Mouse (Mus musculus): ENCODE results near the gene Dgki. TPM values are rescaled to one million over a fixed set of nuclear protein-coding genes. Genes with fewer than 3 reads are reported as not detected.

Gene Dgki
- polyA plus RNA-seq, 1 experiment from 2014 or later, result 0.42 TPM

GRCm38 (mm10) chr6:36896656-36897055 lies 403.3 kb downstream of the Dgki start:
- 60% methylated on average over 2 of the region's 2 CpGs for WGBS
- Histone ChIP-seq H3K4me1 (replicated peaks; ENCODE audit: control insufficient read depth, insufficient read depth, low read length) (no peaks in the 10 kb centered on the region), H3K27me3 (replicated peaks; ENCODE audit: control insufficient read depth, insufficient read depth, low read length) (no peaks in the 10 kb centered on the region), H3K36me3 (ENCODE audit: control insufficient read depth, insufficient read depth) (no peaks in the 10 kb centered on the region), H3K4me3 (ENCODE audit: low read depth, low read length) (no peak overlapping the region), H3K4me2 (replicated peaks; ENCODE audit: low read depth) (no peak overlapping the region), H3K9ac (ENCODE audit: low read depth, low read length) (no peak overlapping the region), H3K9me3 (ENCODE audit: control insufficient read depth) (no peaks in the 10 kb centered on the region), H3K27ac (ENCODE audit: low read depth, low read length) (no peak overlapping the region)
- no peak for ATAC-seq
- TF ChIP-seq CTCF (IDR thresholded peaks at IDR 0.05; ENCODE audit: low read depth), result no peak

- H3K36me3 ChIP-seq (ENCODE audit: control insufficient read depth, insufficient read depth), result no peaks in the 10 kb centered on the region
- H3K4me2 ChIP-seq (replicated peaks; ENCODE audit: low read depth), result no peak overlapping the region
- 80% methylated on average over 5 of the region's 5 CpGs for WGBS
- H3K9ac ChIP-seq (ENCODE audit: low read depth, low read length), result no peak overlapping the region
- no peak for TF ChIP-seq CTCF (IDR thresholded peaks at IDR 0.05; ENCODE audit: low read depth)
- ATAC-seq, result no peak
- no peaks in the 10 kb centered on the region for H3K27me3 ChIP-seq (replicated peaks; ENCODE audit: control insufficient read depth, insufficient read depth, low read length)
- H3K9me3 ChIP-seq (ENCODE audit: control insufficient read depth), result no peaks in the 10 kb centered on the region
- H3K4me3 ChIP-seq (ENCODE audit: low read depth, low read length), result no peak overlapping the region
- H3K4me1 ChIP-seq (replicated peaks; ENCODE audit: control insufficient read depth, insufficient read depth, low read length), result no peaks in the 10 kb centered on the region
- H3K27ac ChIP-seq (ENCODE audit: low read depth, low read length), result no peak overlapping the region
These were observed 408.2 kb downstream of the Dgki start for GRCm38 (mm10) chr6:36891820-36892219.

GRCm38 (mm10) chr6:36890776-36891175 lies 409.2 kb downstream of the Dgki start:
- no peak overlapping the region for H3K27ac ChIP-seq (ENCODE audit: low read depth, low read length)
- no peak overlapping the region for H3K4me2 ChIP-seq (replicated peaks; ENCODE audit: low read depth)
- WGBS, result 55% methylated on average over 2 of the region's 2 CpGs
- no peaks in the 10 kb centered on the region for H3K36me3 ChIP-seq (ENCODE audit: control insufficient read depth, insufficient read depth)
- no peaks in the 10 kb centered on the region for H3K9me3 ChIP-seq (ENCODE audit: control insufficient read depth)
- H3K4me1 ChIP-seq (replicated peaks; ENCODE audit: control insufficient read depth, insufficient read depth, low read length), result no peaks in the 10 kb centered on the region
- H3K27me3 ChIP-seq (replicated peaks; ENCODE audit: control insufficient read depth, insufficient read depth, low read length), result no peaks in the 10 kb centered on the region
- no peak for ATAC-seq
- TF ChIP-seq CTCF (IDR thresholded peaks at IDR 0.05; ENCODE audit: low read depth), result no peak
- no peak overlapping the region for H3K4me3 ChIP-seq (ENCODE audit: low read depth, low read length)
- H3K9ac ChIP-seq (ENCODE audit: low read depth, low read length), result no peak overlapping the region

GRCm38 (mm10) chr6:36890296-36890695 lies 409.7 kb downstream of the Dgki start:
- Histone ChIP-seq H3K4me1 (replicated peaks; ENCODE audit: control insufficient read depth, insufficient read depth, low read length) (no peaks in the 10 kb centered on the region), H3K27me3 (replicated peaks; ENCODE audit: control insufficient read depth, insufficient read depth, low read length) (no peaks in the 10 kb centered on the region), H3K36me3 (ENCODE audit: control insufficient read depth, insufficient read depth) (no peaks in the 10 kb centered on the region), H3K4me2 (replicated peaks; ENCODE audit: low read depth) (no peak overlapping the region), H3K27ac (ENCODE audit: low read depth, low read length) (no peak overlapping the region), H3K9me3 (ENCODE audit: control insufficient read depth) (no peaks in the 10 kb centered on the region), H3K4me3 (ENCODE audit: low read depth, low read length) (no peak overlapping the region), H3K9ac (ENCODE audit: low read depth, low read length) (no peak overlapping the region)
- TF ChIP-seq CTCF (IDR thresholded peaks at IDR 0.05; ENCODE audit: low read depth), result no peak
- 18% methylated on average over 5 of the region's 5 CpGs for WGBS
- no peak for ATAC-seq

GRCm38 (mm10) chr6:36881309-36881708 lies 418.7 kb downstream of the Dgki start:
- Histone ChIP-seq H3K27ac (ENCODE audit: low read depth, low read length) (no peak overlapping the region), H3K36me3 (ENCODE audit: control insufficient read depth, insufficient read depth) (no peaks in the 10 kb centered on the region), H3K27me3 (replicated peaks; ENCODE audit: control insufficient read depth, insufficient read depth, low read length) (no peaks in the 10 kb centered on the region), H3K9ac (ENCODE audit: low read depth, low read length) (no peak overlapping the region), H3K4me2 (replicated peaks; ENCODE audit: low read depth) (no peak overlapping the region), H3K4me1 (replicated peaks; ENCODE audit: control insufficient read depth, insufficient read depth, low read length) (no peaks in the 10 kb centered on the region), H3K9me3 (ENCODE audit: control insufficient read depth) (no peaks in the 10 kb centered on the region), H3K4me3 (ENCODE audit: low read depth, low read length) (no peak overlapping the region)
- 78% methylated on average over 4 of the region's 4 CpGs for WGBS
- no peak for ATAC-seq
- TF ChIP-seq CTCF (IDR thresholded peaks at IDR 0.05; ENCODE audit: low read depth), result no peak

- Histone ChIP-seq H3K36me3 (ENCODE audit: control insufficient read depth, insufficient read depth) (no peaks in the 10 kb centered on the region), H3K27me3 (replicated peaks; ENCODE audit: control insufficient read depth, insufficient read depth, low read length) (no peaks in the 10 kb centered on the region), H3K4me1 (replicated peaks; ENCODE audit: control insufficient read depth, insufficient read depth, low read length) (no peaks in the 10 kb centered on the region), H3K27ac (ENCODE audit: low read depth, low read length) (no peak overlapping the region), H3K9ac (ENCODE audit: low read depth, low read length) (no peak overlapping the region), H3K9me3 (ENCODE audit: control insufficient read depth) (no peaks in the 10 kb centered on the region), H3K4me3 (ENCODE audit: low read depth, low read length) (no peak overlapping the region), H3K4me2 (replicated peaks; ENCODE audit: low read depth) (no peak overlapping the region)
- no peak for ATAC-seq
- no peak for TF ChIP-seq CTCF (IDR thresholded peaks at IDR 0.05; ENCODE audit: low read depth)
- 56% methylated on average over 7 of the region's 7 CpGs for WGBS
These were observed 419.2 kb downstream of the Dgki start for GRCm38 (mm10) chr6:36880643-36881263.

- Histone ChIP-seq H3K9me3 (ENCODE audit: control insufficient read depth) (no peaks in the 10 kb centered on the region), H3K36me3 (ENCODE audit: control insufficient read depth, insufficient read depth) (no peaks in the 10 kb centered on the region), H3K4me3 (ENCODE audit: low read depth, low read length) (no peak overlapping the region), H3K9ac (ENCODE audit: low read depth, low read length) (no peak overlapping the region), H3K27me3 (replicated peaks; ENCODE audit: control insufficient read depth, insufficient read depth, low read length) (no peaks in the 10 kb centered on the region), H3K4me2 (replicated peaks; ENCODE audit: low read depth) (no peak overlapping the region), H3K4me1 (replicated peaks; ENCODE audit: control insufficient read depth, insufficient read depth, low read length) (no peaks in the 10 kb centered on the region), H3K27ac (ENCODE audit: low read depth, low read length) (no peak overlapping the region)
- WGBS, result 61% methylated on average over 4 of the region's 4 CpGs
- no peak for TF ChIP-seq CTCF (IDR thresholded peaks at IDR 0.05; ENCODE audit: low read depth)
- ATAC-seq, result no peak
These were observed 422.6 kb downstream of the Dgki start for GRCm38 (mm10) chr6:36877399-36877798.
